Mouse (Mus musculus): ENCODE results near the gene Smok3c. TPM values are rescaled to one million over a fixed set of nuclear protein-coding genes. Genes with fewer than 3 reads are reported as not detected.

Gene Smok3c
- polyA plus RNA-seq, 1 experiment from 2014 or later = not detected

DNA sequence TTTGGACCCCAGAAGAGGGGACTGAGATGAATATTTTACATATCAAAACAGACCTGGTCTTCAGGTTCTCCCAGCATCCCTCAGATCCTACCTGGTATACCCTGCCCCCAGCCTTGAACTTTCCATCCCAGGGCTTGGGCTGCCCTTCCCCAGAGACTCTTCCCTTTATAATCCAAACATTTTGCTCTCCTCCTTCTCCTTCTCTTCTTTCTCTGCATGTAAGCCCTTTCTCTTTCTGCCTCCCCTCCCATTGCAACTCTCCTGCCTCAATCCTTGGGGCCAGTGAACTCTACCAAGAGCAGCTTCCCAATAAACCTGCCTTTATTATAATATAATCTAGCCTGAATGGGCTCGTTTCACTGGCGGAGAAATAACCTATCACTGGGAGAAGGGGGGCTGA is 30.9 kb downstream of the Smok3c start:
- TF ChIP-seq CTCF (IDR thresholded peaks at IDR 0.05; ENCODE audit: low read depth) = no peak
- Histone ChIP-seq H3K4me1 (replicated peaks; ENCODE audit: control insufficient read depth, insufficient read depth, low read length) (peaks cover 7% of the 10 kb centered on the region; the same call in 1 of the 2 replicates), H3K27ac (ENCODE audit: low read depth, low read length) (no peak overlapping the region), H3K9ac (ENCODE audit: low read depth, low read length) (no peak overlapping the region), H3K36me3 (ENCODE audit: control insufficient read depth, insufficient read depth) (no peaks in the 10 kb centered on the region), H3K4me2 (replicated peaks; ENCODE audit: low read depth) (no peak overlapping the region), H3K27me3 (replicated peaks; ENCODE audit: control insufficient read depth, insufficient read depth, low read length) (no peaks in the 10 kb centered on the region), H3K9me3 (ENCODE audit: control insufficient read depth) (no peaks in the 10 kb centered on the region), H3K4me3 (ENCODE audit: low read depth, low read length) (no peak overlapping the region)
- no peak for ATAC-seq
- WGBS = 92% methylated on average over 2 of the region's 2 CpGs

DNA sequence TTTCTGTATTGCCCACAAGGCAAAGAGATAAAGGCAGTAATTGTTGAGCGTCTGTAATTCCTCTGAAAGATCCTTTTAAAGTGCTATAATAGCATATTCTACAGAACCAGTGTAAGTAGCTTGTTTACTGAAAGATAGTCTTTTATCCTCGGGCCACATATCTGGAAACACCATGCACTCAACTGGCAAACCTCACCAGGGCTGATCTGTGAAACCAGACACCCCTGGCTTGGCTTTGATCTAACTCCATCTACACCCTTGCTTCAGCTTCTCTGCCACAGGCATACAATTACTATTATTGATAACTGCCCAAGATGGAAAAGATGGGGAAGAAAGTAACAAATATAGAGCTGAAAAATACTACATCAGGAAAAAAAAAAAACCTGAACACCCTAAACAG is 31.5 kb downstream of the Smok3c start:
- Histone ChIP-seq H3K9ac (ENCODE audit: low read depth, low read length) (no peak overlapping the region), H3K9me3 (ENCODE audit: control insufficient read depth) (no peaks in the 10 kb centered on the region), H3K4me1 (replicated peaks; ENCODE audit: control insufficient read depth, insufficient read depth, low read length) (peaks cover 7% of the 10 kb centered on the region; the same call in 1 of the 2 replicates), H3K27ac (ENCODE audit: low read depth, low read length) (no peak overlapping the region), H3K4me2 (replicated peaks; ENCODE audit: low read depth) (peak overlapping the region; percentile 71), H3K27me3 (replicated peaks; ENCODE audit: control insufficient read depth, insufficient read depth, low read length) (no peaks in the 10 kb centered on the region), H3K36me3 (ENCODE audit: control insufficient read depth, insufficient read depth) (no peaks in the 10 kb centered on the region), H3K4me3 (ENCODE audit: low read depth, low read length) (peak overlapping the region; percentile 98)
- no peak for TF ChIP-seq CTCF (IDR thresholded peaks at IDR 0.05; ENCODE audit: low read depth)
- ATAC-seq = no peak
- WGBS = 27% methylated on average over 2 of the region's 2 CpGs

- peaks cover 7% of the 10 kb centered on the region; the same call in 1 of the 2 replicates for H3K4me1 ChIP-seq (replicated peaks; ENCODE audit: control insufficient read depth, insufficient read depth, low read length)
- TF ChIP-seq CTCF (IDR thresholded peaks at IDR 0.05; ENCODE audit: low read depth) = no peak
- ATAC-seq = peak; percentile 85
- no peaks in the 10 kb centered on the region for H3K9me3 ChIP-seq (ENCODE audit: control insufficient read depth)
- under 1% methylated on average over 27 of the region's 27 CpGs for WGBS
- H3K4me3 ChIP-seq (ENCODE audit: low read depth, low read length) = peak within 1 kb of the TSS; percentile 98
- H3K4me2 ChIP-seq (replicated peaks; ENCODE audit: low read depth) = peak within 1 kb of the TSS; percentile 71
- no peaks in the 10 kb centered on the region for H3K36me3 ChIP-seq (ENCODE audit: control insufficient read depth, insufficient read depth)
- H3K27me3 ChIP-seq (replicated peaks; ENCODE audit: control insufficient read depth, insufficient read depth, low read length) = no peaks in the 10 kb centered on the region
- H3K27ac ChIP-seq (ENCODE audit: low read depth, low read length) = peak within 1 kb of the TSS; percentile 98
- H3K9ac ChIP-seq (ENCODE audit: low read depth, low read length) = peak within 1 kb of the TSS; percentile 97
Measured at GRCm38 (mm10) chr5:138084996-138085395, 32.0 kb downstream of the Smok3c start, which contains the start of gene Zkscan1. Gene Zkscan1, plus strand, starts transcription at chr5:138085084.

- H3K4me2 ChIP-seq (replicated peaks; ENCODE audit: low read depth) = peak overlapping the region; percentile 71
- H3K4me1 ChIP-seq (replicated peaks; ENCODE audit: control insufficient read depth, insufficient read depth, low read length) = peaks cover 7% of the 10 kb centered on the region; the same call in 1 of the 2 replicates
- H3K36me3 ChIP-seq (ENCODE audit: control insufficient read depth, insufficient read depth) = no peaks in the 10 kb centered on the region
- H3K4me3 ChIP-seq (ENCODE audit: low read depth, low read length) = peak overlapping the region; percentile 98
- 0% methylated on average over 18 of the region's 18 CpGs for WGBS
- no peaks in the 10 kb centered on the region for H3K27me3 ChIP-seq (replicated peaks; ENCODE audit: control insufficient read depth, insufficient read depth, low read length)
- H3K27ac ChIP-seq (ENCODE audit: low read depth, low read length) = peak overlapping the region; percentile 98
- peak overlapping the region; percentile 97 for H3K9ac ChIP-seq (ENCODE audit: low read depth, low read length)
- ATAC-seq = peak; percentile 36
- no peak for TF ChIP-seq CTCF (IDR thresholded peaks at IDR 0.05; ENCODE audit: low read depth)
- H3K9me3 ChIP-seq (ENCODE audit: control insufficient read depth) = no peaks in the 10 kb centered on the region
Measured at GRCm38 (mm10) chr5:138085421-138085911, 32.5 kb downstream of the Smok3c start.

- no peak for ATAC-seq
- Histone ChIP-seq H3K4me1 (replicated peaks; ENCODE audit: control insufficient read depth, insufficient read depth, low read length) (peaks cover 7% of the 10 kb centered on the region; the same call in 1 of the 2 replicates), H3K9ac (ENCODE audit: low read depth, low read length) (no peak overlapping the region), H3K36me3 (ENCODE audit: control insufficient read depth, insufficient read depth) (no peaks in the 10 kb centered on the region), H3K27me3 (replicated peaks; ENCODE audit: control insufficient read depth, insufficient read depth, low read length) (no peaks in the 10 kb centered on the region), H3K27ac (ENCODE audit: low read depth, low read length) (no peak overlapping the region), H3K4me3 (ENCODE audit: low read depth, low read length) (no peak overlapping the region), H3K4me2 (replicated peaks; ENCODE audit: low read depth) (peak overlapping the region; percentile 71; the same call in 1 of the 2 replicates), H3K9me3 (ENCODE audit: control insufficient read depth) (no peaks in the 10 kb centered on the region)
- 60% methylated on average over 3 of the region's 3 CpGs for WGBS
- no peak for TF ChIP-seq CTCF (IDR thresholded peaks at IDR 0.05; ENCODE audit: low read depth)
Measured at GRCm38 (mm10) chr5:138086842-138087241, 33.8 kb downstream of the Smok3c start.

- Histone ChIP-seq H3K4me1 (replicated peaks; ENCODE audit: control insufficient read depth, insufficient read depth, low read length) (peaks cover 7% of the 10 kb centered on the region; the same call in 1 of the 2 replicates), H3K9me3 (ENCODE audit: control insufficient read depth) (no peaks in the 10 kb centered on the region), H3K27ac (ENCODE audit: low read depth, low read length) (peak overlapping the region; percentile 67; the same call in 1 of the 2 replicates), H3K9ac (ENCODE audit: low read depth, low read length) (no peak overlapping the region), H3K4me2 (replicated peaks; ENCODE audit: low read depth) (peak overlapping the region; percentile 54), H3K4me3 (ENCODE audit: low read depth, low read length) (no peak overlapping the region), H3K27me3 (replicated peaks; ENCODE audit: control insufficient read depth, insufficient read depth, low read length) (no peaks in the 10 kb centered on the region), H3K36me3 (ENCODE audit: control insufficient read depth, insufficient read depth) (peaks cover 7% of the 10 kb centered on the region)
- 50% methylated on average over 3 of the region's 3 CpGs for WGBS
- ATAC-seq = no peak
- TF ChIP-seq CTCF (IDR thresholded peaks at IDR 0.05; ENCODE audit: low read depth) = no peak
Measured at GRCm38 (mm10) chr5:138088366-138088765, 35.4 kb downstream of the Smok3c start.
